Mouse (Mus musculus) limb, embryonic 15.5 days (tissue): ENCODE data around the gene Olfr402. TPM values are rescaled to one million over a fixed set of nuclear protein-coding genes. Genes with fewer than 3 reads are reported as not detected.
"Not testable (repeated sequence)": the region's sequence is repeated elsewhere in the genome, so short reads cannot be mapped to it uniquely, and the experiment has no call there.

Source experiments
- ATAC-seq: fragments of 200-750 bp; cut with Nextera tagmentation; 2 replicates; pipeline ENCODE4 v1.8.0; 2017; ENCODE audit warnings: low read depth, moderate TSS enrichment; ENCODE audit not compliant: insufficient number of reproducible peaks, low FRiP score, low TSS enrichment
- H3K27ac ChIP-seq: fragments of 300-500 bp; sonication (generic); 2 replicates; pipeline ENCODE4 v1.5.1; 2015; ENCODE audit warnings: moderate library complexity, mild to moderate bottlenecking, inconsistent platforms
- H3K27me3 ChIP-seq: fragments of 300-500 bp; sonication (generic); 2 replicates; pipeline ENCODE4 v1.6.1; 2015; ENCODE audit warnings: inconsistent platforms
- H3K36me3 ChIP-seq: fragments of 300-500 bp; sonication (generic); 2 replicates; pipeline ENCODE4 v1.6.1; 2015; ENCODE audit warnings: inconsistent platforms
- H3K4me1 ChIP-seq: fragments of 300-500 bp; sonication (generic); 2 replicates; pipeline ENCODE4 v1.6.1; 2015; ENCODE audit warnings: inconsistent platforms
- H3K4me2 ChIP-seq: fragments of 300-500 bp; sonication (generic); 2 replicates; pipeline ENCODE4 v1.6.1; 2015; ENCODE audit warnings: mild to moderate bottlenecking, inconsistent platforms
- H3K4me3 ChIP-seq: fragments of 300-500 bp; sonication (generic); 2 replicates; pipeline ENCODE4 v1.5.1; 2015; ENCODE audit warnings: mild to moderate bottlenecking, inconsistent platforms
- H3K9ac ChIP-seq: fragments of 300-500 bp; sonication (generic); 2 replicates; pipeline ENCODE4 v1.6.1; 2015; ENCODE audit warnings: inconsistent platforms
- H3K9me3 ChIP-seq: fragments of 300-500 bp; sonication (generic); 2 replicates; pipeline ENCODE4 v1.6.1; 2016; ENCODE audit warnings: inconsistent platforms
- WGBS: fragments of 180-500 bp; shearing (Covaris S2); methylation state at CpG from one replicate; pipeline ENCODE4 v1.1.7; 2015; 5-methylcytosine and 5-hydroxymethylcytosine counted together
- polyA plus RNA-seq: library from polyadenylated mRNA; unstranded; fragments of >200 nt; fragmentation: Nextera tagmentation; extraction: Ambion mirVana; gene quantifications from 2 replicates; pipeline ENCODE4 v1.2.1, GENCODE M21; 2015

The Olfr402 gene
- polyA plus RNA-seq = not detected in 2 replicates

GRCm38 (mm10) chr11:74153229-74153628, at the start of gene Olfr402:
TSS of gene Olfr402 (plus strand) at chr11:74153529.
- Histone ChIP-seq H3K36me3 (no peaks in the 10 kb centered on the region), H3K27me3 (no peaks in the 10 kb centered on the region), H3K4me3 (no peak within 1 kb of the TSS), H3K4me1 (no peaks in the 10 kb centered on the region), H3K9me3 (0 out of 2 replicates have a peak, but pooled peaks cover 4% of the 10 kb centered on the region), H3K4me2 (no peak within 1 kb of the TSS), H3K27ac (no peak within 1 kb of the TSS), H3K9ac (no peak within 1 kb of the TSS)
- no peak for ATAC-seq
- 59% methylated on average over 3 of the region's 3 CpGs for WGBS

GRCm38 (mm10) chr11:74105066-74105465, 48.3 kb upstream of the Olfr402 start:
- Histone ChIP-seq H3K36me3 (no peaks in the 10 kb centered on the region), H3K4me3 (no peak overlapping the region), H3K9me3 (peaks cover 5% of the 10 kb centered on the region; the same call in 1 of the 2 replicates), H3K4me2 (no peak overlapping the region), H3K9ac (no peak overlapping the region), H3K27ac (no peak overlapping the region), H3K27me3 (no peaks in the 10 kb centered on the region), H3K4me1 (no peaks in the 10 kb centered on the region)
- WGBS = 25% methylated on average over 5 of the region's 5 CpGs
- ATAC-seq = no peak

- Histone ChIP-seq H3K9me3 (peaks cover 5% of the 10 kb centered on the region; the same call in 1 of the 2 replicates), H3K9ac (no peak within 1 kb of the TSS), H3K4me1 (no peaks in the 10 kb centered on the region), H3K36me3 (no peaks in the 10 kb centered on the region), H3K27ac (no peak within 1 kb of the TSS), H3K4me2 (no peak within 1 kb of the TSS), H3K27me3 (no peaks in the 10 kb centered on the region), H3K4me3 (no peak within 1 kb of the TSS)
- ATAC-seq = no peak
These were observed 39.9 kb upstream of the Olfr402 start, which contains the start of gene Olfr401 for GRCm38 (mm10) chr11:74113412-74113811. TSS of gene Olfr401 (plus strand) at chr11:74113712.

- H3K9me3 ChIP-seq = peaks cover 13% of the 10 kb centered on the region
- not testable (repeated sequence) for H3K4me1 ChIP-seq, ATAC-seq, H3K4me3 ChIP-seq, H3K36me3 ChIP-seq, H3K4me2 ChIP-seq, H3K27ac ChIP-seq, H3K9ac ChIP-seq, H3K27me3 ChIP-seq
- WGBS = 22% methylated on average over 1 of the region's 1 CpGs
These were observed 13.3 kb upstream of the Olfr402 start for GRCm38 (mm10) chr11:74140001-74140400.

GRCm38 (mm10) chr11:74145866-74146265, 7.5 kb upstream of the Olfr402 start:
- Histone ChIP-seq H3K27ac (no peak overlapping the region), H3K9me3 (peaks cover 9% of the 10 kb centered on the region; the same call in 1 of the 2 replicates), H3K4me3 (no peak overlapping the region), H3K36me3 (no peaks in the 10 kb centered on the region), H3K9ac (no peak overlapping the region), H3K27me3 (no peaks in the 10 kb centered on the region), H3K4me2 (no peak overlapping the region), H3K4me1 (no peaks in the 10 kb centered on the region)
- ATAC-seq = no peak

- Histone ChIP-seq H3K4me1 (no peaks in the 10 kb centered on the region), H3K27ac (no peak overlapping the region), H3K4me3 (no peak overlapping the region), H3K9ac (no peak overlapping the region), H3K4me2 (no peak overlapping the region), H3K27me3 (no peaks in the 10 kb centered on the region), H3K9me3 (no peaks in the 10 kb centered on the region), H3K36me3 (no peaks in the 10 kb centered on the region)
- no peak for ATAC-seq
These were observed 15.4 kb downstream of the Olfr402 start for GRCm38 (mm10) chr11:74168771-74169170.

- no peak overlapping the region for H3K27ac ChIP-seq
These were observed 29.8 kb downstream of the Olfr402 start for GRCm38 (mm10) chr11:74183168-74183567.

GRCm38 (mm10) chr11:74183745-74184144, 30.4 kb downstream of the Olfr402 start:
- 75% methylated on average over 4 of the region's 4 CpGs for WGBS
- no peak overlapping the region for H3K4me2 ChIP-seq
- ATAC-seq = no peak
- H3K9me3 ChIP-seq = no peaks in the 10 kb centered on the region
- H3K27ac ChIP-seq = no peak overlapping the region
- no peaks in the 10 kb centered on the region for H3K4me1 ChIP-seq
- H3K9ac ChIP-seq = no peak overlapping the region
- no peaks in the 10 kb centered on the region for H3K27me3 ChIP-seq
- H3K36me3 ChIP-seq = no peaks in the 10 kb centered on the region
- H3K4me3 ChIP-seq = no peak overlapping the region

More at GRCm38 (mm10) chr11:74183168-74183567, 29.8 kb downstream of the Olfr402 start:
- H3K4me3 ChIP-seq = no peak overlapping the region
- H3K4me1 ChIP-seq = no peaks in the 10 kb centered on the region
- 83% methylated on average over 4 of the region's 4 CpGs for WGBS
- H3K36me3 ChIP-seq = no peaks in the 10 kb centered on the region
- ATAC-seq = no peak
- H3K9ac ChIP-seq = no peak overlapping the region
- H3K9me3 ChIP-seq = no peaks in the 10 kb centered on the region
- H3K27me3 ChIP-seq = no peaks in the 10 kb centered on the region
- no peak overlapping the region for H3K4me2 ChIP-seq

GRCm38 (mm10) chr11:74185949-74186348, 32.6 kb downstream of the Olfr402 start, which contains the start of gene Olfr403:
TSS of gene Olfr403 (plus strand) at chr11:74186249.
- no peak for ATAC-seq
- no peak within 1 kb of the TSS for H3K27ac ChIP-seq
- no peak within 1 kb of the TSS for H3K4me3 ChIP-seq
- no peaks in the 10 kb centered on the region for H3K4me1 ChIP-seq
- 0 out of 2 replicates have a peak, but pooled peaks cover under 1% of the 10 kb centered on the region for H3K9me3 ChIP-seq
- H3K9ac ChIP-seq = no peak within 1 kb of the TSS
- no peaks in the 10 kb centered on the region for H3K36me3 ChIP-seq
- no peaks in the 10 kb centered on the region for H3K27me3 ChIP-seq
- no peak within 1 kb of the TSS for H3K4me2 ChIP-seq

Other genes starting within 250 kb of the Olfr402 start
- gene Olfr395, start 244.2 kb upstream of the Olfr402 start, polyA plus RNA-seq = not detected in 2 replicates
- not detected in 2 replicates for gene Olfr23, start 216.9 kb upstream of the Olfr402 start, polyA plus RNA-seq
- gene Olfr397, start 192.7 kb upstream of the Olfr402 start, polyA plus RNA-seq = not detected in 2 replicates
- not detected in 2 replicates for gene Olfr398, start 163.1 kb upstream of the Olfr402 start, polyA plus RNA-seq
- gene Olfr139, start 97.0 kb upstream of the Olfr402 start, polyA plus RNA-seq = not detected in 2 replicates
- not detected in 2 replicates for gene Olfr399, start 96.9 kb upstream of the Olfr402 start, polyA plus RNA-seq
- gene Zfp616, start 83.6 kb upstream of the Olfr402 start, polyA plus RNA-seq = not detected in 2 replicates
- gene Olfr401, start 39.8 kb upstream of the Olfr402 start, polyA plus RNA-seq = not detected in 2 replicates
- not detected in 2 replicates for gene Olfr403, start 32.7 kb downstream of the Olfr402 start, polyA plus RNA-seq
- not detected in 2 replicates for gene Olfr43, start 57.9 kb downstream of the Olfr402 start, polyA plus RNA-seq
- not detected in 2 replicates for gene Olfr406, start 106.3 kb downstream of the Olfr402 start, polyA plus RNA-seq
- gene Olfr59, start 130.2 kb downstream of the Olfr402 start, polyA plus RNA-seq = not detected in 2 replicates
- not detected in 2 replicates for gene Olfr410, start 184.5 kb downstream of the Olfr402 start, polyA plus RNA-seq
- gene Olfr411, start 199.1 kb downstream of the Olfr402 start, polyA plus RNA-seq = not detected in 2 replicates
- not detected in 2 replicates for gene Olfr412, start 208.5 kb downstream of the Olfr402 start, polyA plus RNA-seq